Mouse (Mus musculus) cerebellum, postnatal 10 days (tissue): ENCODE data around the gene Hspb8.
"Not testable (repeated sequence)": the region's sequence is repeated elsewhere in the genome, so short reads cannot be mapped to it uniquely, and the experiment has no call there.

ENCODE experiments used
- DNase-seq, 2 experiments: peaks; one replicate each; pipeline ENCODE4 v3.0.0; 2021; ENCODE audit warnings: mixed read lengths in 2 of 2

The Hspb8 gene

GRCm38 (mm10) chr5:116426701-116427100 lies 4.0 kb upstream of the Hspb8 start:
- DNase-seq: no peak

GRCm38 (mm10) chr5:116425709-116426108 lies 3.0 kb upstream of the Hspb8 start:
- DNase-seq: not testable (repeated sequence)

GRCm38 (mm10) chr5:116425273-116425672 lies 2.6 kb upstream of the Hspb8 start:
- DNase-seq: peak; percentile 59 to 62

- DNase-seq: no peak
These were observed 1.1 kb upstream of the Hspb8 start for GRCm38 (mm10) chr5:116423746-116424145.

GRCm38 (mm10) chr5:116421791-116422481 lies 728 bp downstream of the Hspb8 start:
- peak; percentile 64 to 70 for DNase-seq

- DNase-seq: peak in 1 of 2 experiments; percentile 36
These were observed 1.9 kb downstream of the Hspb8 start for GRCm38 (mm10) chr5:116420759-116421225.

- no peak for DNase-seq
These were observed 2.5 kb downstream of the Hspb8 start for GRCm38 (mm10) chr5:116420213-116420612.

GRCm38 (mm10) chr5:116419322-116420045 lies 3.2 kb downstream of the Hspb8 start:
- DNase-seq: peak in 1 of 2 experiments; percentile 35

- no peak for DNase-seq
These were observed 6.5 kb downstream of the Hspb8 start for GRCm38 (mm10) chr5:116416208-116416607.

GRCm38 (mm10) chr5:116409689-116410590 lies 12.7 kb downstream of the Hspb8 start:
- DNase-seq: peak in 1 of 2 experiments; percentile 35

- no peak for DNase-seq
These were observed 13.7 kb downstream of the Hspb8 start for GRCm38 (mm10) chr5:116408965-116409364.

GRCm38 (mm10) chr5:116407936-116408335 lies 14.7 kb downstream of the Hspb8 start:
- no peak for DNase-seq

GRCm38 (mm10) chr5:116407321-116407720 lies 15.3 kb downstream of the Hspb8 start:
- DNase-seq: no peak

- DNase-seq: no peak
These were observed 16.2 kb downstream of the Hspb8 start for GRCm38 (mm10) chr5:116406507-116406906.

GRCm38 (mm10) chr5:116405934-116406333 lies 16.7 kb downstream of the Hspb8 start:
- DNase-seq: no peak

GRCm38 (mm10) chr5:116404063-116404462 lies 18.6 kb downstream of the Hspb8 start:
- DNase-seq: no peak

- DNase-seq: no peak
These were observed 21.9 kb downstream of the Hspb8 start for GRCm38 (mm10) chr5:116400801-116401200.

- DNase-seq: no peak
These were observed 22.5 kb downstream of the Hspb8 start for GRCm38 (mm10) chr5:116400042-116400730.

- DNase-seq: no peak
These were observed 26.6 kb downstream of the Hspb8 start for GRCm38 (mm10) chr5:116396104-116396503.

GRCm38 (mm10) chr5:116392603-116393002 lies 30.1 kb downstream of the Hspb8 start:
- peak; percentile 19 to 33 for DNase-seq

GRCm38 (mm10) chr5:116389856-116390542 lies 32.7 kb downstream of the Hspb8 start:
- DNase-seq: peak; percentile 76 to 77

GRCm38 (mm10) chr5:116389321-116389720 lies 33.3 kb downstream of the Hspb8 start:
- DNase-seq: peak in 1 of 2 experiments; percentile 23
